Mouse (Mus musculus) bone marrow, adult 2 months (tissue): ENCODE results near the gene Appl2.

ENCODE experiments used
- CTCF ChIP-seq: fragments of 200-500 bp; IDR thresholded peaks from 2 replicates; pipeline ENCODE4 v1.5.1; 2011; ENCODE audit warnings: low read length, control low read depth; ENCODE audit not compliant: control insufficient read depth, insufficient read depth
- POLR2A ChIP-seq: fragments of 200-500 bp; IDR thresholded peaks from 2 replicates; pipeline ENCODE4 v1.6.1; 2011; ENCODE audit warnings: low read depth, mild to moderate bottlenecking, control low read depth, low read length, borderline replicate concordance; ENCODE audit not compliant: control insufficient read depth

DNA sequence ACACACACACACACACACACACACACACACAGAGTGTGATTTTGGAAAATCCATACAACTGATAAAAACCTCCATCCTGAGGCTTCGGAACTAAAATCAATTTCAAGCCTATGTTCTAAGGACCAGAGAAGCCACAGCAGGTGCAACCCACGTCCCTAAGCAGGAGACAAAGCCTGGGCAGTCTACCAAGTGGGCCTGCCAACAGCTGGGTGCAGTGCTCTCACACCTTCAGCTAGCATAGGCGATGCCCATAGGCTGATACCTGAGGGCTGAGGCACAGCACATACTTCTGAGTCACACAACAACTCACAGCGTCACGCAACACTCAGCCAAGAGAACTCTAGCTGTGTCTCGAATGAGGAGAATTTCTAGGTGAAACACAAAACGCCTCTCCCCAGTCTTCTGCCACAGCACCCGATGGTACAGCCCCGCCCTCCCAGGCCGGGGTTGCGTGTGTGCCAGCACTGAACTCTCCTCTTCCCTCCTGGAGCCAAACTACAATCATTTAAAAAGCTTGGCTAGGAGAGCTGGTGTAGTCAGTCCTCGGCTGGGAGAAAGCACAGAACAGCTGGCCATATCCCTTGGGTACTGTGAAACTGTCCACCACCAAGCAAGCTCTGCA is 29.6 kb downstream of the Appl2 start:
- no peak for TF ChIP-seq CTCF
- TF ChIP-seq POLR2A = no peak
